Mouse (Mus musculus): Measurements from ENCODE around the gene Slc12a8.

GRCm38 (mm10) chr16:33596213-33596612 is 79.1 kb downstream of the Slc12a8 start:
- TF ChIP-seq CTCF (IDR thresholded peaks at IDR 0.05; ENCODE audit: low read depth): no peak
- no peak for TF ChIP-seq EP300 (IDR thresholded peaks at IDR 0.05; ENCODE audit: low read depth)

Data from heart, postnatal 0 days (tissue).